Mouse (Mus musculus) embryonic facial prominence, embryonic 15.5 days (tissue): ENCODE data around the gene Galnt18. TPM values are rescaled to one million over a fixed set of nuclear protein-coding genes. Genes with fewer than 3 reads are reported as not detected.

Experiments
- ATAC-seq: fragments of 200-750 bp; cut with Nextera tagmentation; 2 replicates; pipeline ENCODE4 v1.8.0; 2017; ENCODE audit warnings: low read depth, moderate TSS enrichment; ENCODE audit not compliant: insufficient number of reproducible peaks, low FRiP score, low TSS enrichment
- H3K27ac ChIP-seq: fragments of 300-500 bp; sonication (generic); replicated peaks from 2 replicates; pipeline ENCODE4 v1.5.1; 2015; ENCODE audit warnings: mild to moderate bottlenecking, inconsistent platforms
- H3K27me3 ChIP-seq: fragments of 300-500 bp; sonication (generic); 2 replicates; pipeline ENCODE4 v1.6.1; 2015; ENCODE audit warnings: inconsistent platforms
- H3K36me3 ChIP-seq: fragments of 300-500 bp; sonication (generic); 2 replicates; pipeline ENCODE4 v1.6.1; 2015; ENCODE audit warnings: mild to moderate bottlenecking, inconsistent platforms
- H3K4me1 ChIP-seq: fragments of 300-500 bp; sonication (generic); 2 replicates; pipeline ENCODE4 v1.6.1; 2015; ENCODE audit warnings: inconsistent platforms
- H3K4me2 ChIP-seq: fragments of 300-500 bp; sonication (generic); replicated peaks from 2 replicates; pipeline ENCODE4 v1.6.1; 2015; ENCODE audit warnings: mild to moderate bottlenecking, inconsistent platforms
- H3K4me3 ChIP-seq: fragments of 300-500 bp; sonication (generic); replicated peaks from 2 replicates; pipeline ENCODE4 v1.5.1; 2015; ENCODE audit warnings: mild to moderate bottlenecking, inconsistent platforms
- H3K9ac ChIP-seq: fragments of 300-500 bp; sonication (generic); 2 replicates; pipeline ENCODE4 v1.6.1; 2015; ENCODE audit warnings: inconsistent platforms
- H3K9me3 ChIP-seq: fragments of 300-500 bp; sonication (generic); replicated peaks from 2 replicates; pipeline ENCODE4 v1.6.1; 2016; ENCODE audit warnings: inconsistent platforms
- WGBS: fragments of 180-500 bp; shearing (Covaris S2); methylation state at CpG from one replicate; pipeline ENCODE4 v1.1.7; 2015; 5-methylcytosine and 5-hydroxymethylcytosine counted together
- polyA plus RNA-seq: library from polyadenylated mRNA; unstranded; fragments of >200 nt; fragmentation: Nextera tagmentation; extraction: Ambion mirVana; gene quantifications from 2 replicates; pipeline ENCODE4 v1.2.1, GENCODE M21; 2015

Galnt18 gene
- 30.0 and 30.3 TPM in 2 replicates for polyA plus RNA-seq

- Histone ChIP-seq H3K9me3 (no peaks in the 10 kb centered on the region), H3K36me3 (no peaks in the 10 kb centered on the region), H3K4me2 (peak within 1 kb of the TSS; percentile 94), H3K27ac (peak within 1 kb of the TSS; percentile 36; the same call in 1 of the 2 replicates), H3K4me1 (peaks cover 27% of the 10 kb centered on the region), H3K27me3 (peaks cover 15% of the 10 kb centered on the region; the same call in 1 of the 2 replicates), H3K9ac (peak within 1 kb of the TSS; percentile 53), H3K4me3 (peak within 1 kb of the TSS; percentile 57)
- peak; percentile 95 for ATAC-seq
- WGBS = under 1% methylated on average over 52 of the region's 52 CpGs
These were observed at the start of gene Galnt18 for GRCm38 (mm10) chr7:111779504-111780242. Galnt18 (minus strand) TSS chr7:111779977.

- 81% methylated on average over 1 of the region's 1 CpGs for WGBS
- no peaks in the 10 kb centered on the region for H3K9me3 ChIP-seq
- H3K4me2 ChIP-seq = no peak overlapping the region
- no peak overlapping the region for H3K4me3 ChIP-seq
- H3K4me1 ChIP-seq = no peaks in the 10 kb centered on the region
- no peaks in the 10 kb centered on the region for H3K27me3 ChIP-seq
- H3K9ac ChIP-seq = no peak overlapping the region
- ATAC-seq = no peak
- no peaks in the 10 kb centered on the region for H3K36me3 ChIP-seq
- no peak overlapping the region for H3K27ac ChIP-seq
These were observed 47.6 kb upstream of the Galnt18 start for GRCm38 (mm10) chr7:111827337-111827736.

- no peaks in the 10 kb centered on the region for H3K27me3 ChIP-seq
- WGBS = 62% methylated on average over 1 of the region's 1 CpGs
- no peak for ATAC-seq
- no peak overlapping the region for H3K27ac ChIP-seq
- H3K36me3 ChIP-seq = no peaks in the 10 kb centered on the region
- H3K9me3 ChIP-seq = no peaks in the 10 kb centered on the region
- no peak overlapping the region for H3K4me2 ChIP-seq
- H3K4me1 ChIP-seq = no peaks in the 10 kb centered on the region
- no peak overlapping the region for H3K9ac ChIP-seq
- H3K4me3 ChIP-seq = no peak overlapping the region
These were observed 33.3 kb upstream of the Galnt18 start for GRCm38 (mm10) chr7:111813093-111813492.

- Histone ChIP-seq H3K4me1 (no peaks in the 10 kb centered on the region), H3K9ac (no peak overlapping the region), H3K27me3 (no peaks in the 10 kb centered on the region), H3K9me3 (no peaks in the 10 kb centered on the region), H3K36me3 (no peaks in the 10 kb centered on the region), H3K27ac (no peak overlapping the region), H3K4me3 (no peak overlapping the region), H3K4me2 (no peak overlapping the region)
- WGBS = 49% methylated on average over 2 of the region's 2 CpGs
- no peak for ATAC-seq
These were observed 31.3 kb upstream of the Galnt18 start for GRCm38 (mm10) chr7:111811036-111811435.

GRCm38 (mm10) chr7:111809796-111810195 is 30.0 kb upstream of the Galnt18 start:
- H3K9me3 ChIP-seq = no peaks in the 10 kb centered on the region
- no peak for ATAC-seq
- 61% methylated on average over 3 of the region's 3 CpGs for WGBS
- H3K27ac ChIP-seq = no peak overlapping the region
- H3K36me3 ChIP-seq = no peaks in the 10 kb centered on the region
- no peak overlapping the region for H3K4me2 ChIP-seq
- H3K27me3 ChIP-seq = no peaks in the 10 kb centered on the region
- no peak overlapping the region for H3K9ac ChIP-seq
- no peak overlapping the region for H3K4me3 ChIP-seq
- no peaks in the 10 kb centered on the region for H3K4me1 ChIP-seq

GRCm38 (mm10) chr7:111806083-111806482 is 26.3 kb upstream of the Galnt18 start:
- H3K27me3 ChIP-seq = no peaks in the 10 kb centered on the region
- H3K9me3 ChIP-seq = no peaks in the 10 kb centered on the region
- ATAC-seq = no peak
- H3K27ac ChIP-seq = no peak overlapping the region
- H3K4me2 ChIP-seq = no peak overlapping the region
- H3K4me3 ChIP-seq = no peak overlapping the region
- 0 out of 2 replicates have a peak, but pooled peaks cover 2% of the 10 kb centered on the region for H3K4me1 ChIP-seq
- H3K36me3 ChIP-seq = no peaks in the 10 kb centered on the region
- WGBS = 85% methylated on average over 1 of the region's 1 CpGs
- H3K9ac ChIP-seq = no peak overlapping the region

- H3K36me3 ChIP-seq = no peaks in the 10 kb centered on the region
- no peak overlapping the region for H3K27ac ChIP-seq
- ATAC-seq = no peak
- no peak overlapping the region for H3K4me2 ChIP-seq
- no peaks in the 10 kb centered on the region for H3K9me3 ChIP-seq
- no peaks in the 10 kb centered on the region for H3K27me3 ChIP-seq
- 91% methylated on average over 4 of the region's 4 CpGs for WGBS
- H3K4me3 ChIP-seq = no peak overlapping the region
- H3K4me1 ChIP-seq = 0 out of 2 replicates have a peak, but pooled peaks cover 6% of the 10 kb centered on the region
- H3K9ac ChIP-seq = no peak overlapping the region
These were observed 24.9 kb upstream of the Galnt18 start for GRCm38 (mm10) chr7:111804646-111805045.

GRCm38 (mm10) chr7:111800785-111801184 is 21.0 kb upstream of the Galnt18 start:
- H3K4me3 ChIP-seq = no peak overlapping the region
- no peaks in the 10 kb centered on the region for H3K9me3 ChIP-seq
- WGBS = 60% methylated on average over 5 of the region's 5 CpGs
- no peak overlapping the region for H3K27ac ChIP-seq
- no peak overlapping the region for H3K9ac ChIP-seq
- 0 out of 2 replicates have a peak, but pooled peaks cover 6% of the 10 kb centered on the region for H3K4me1 ChIP-seq
- H3K27me3 ChIP-seq = no peaks in the 10 kb centered on the region
- no peak overlapping the region for H3K4me2 ChIP-seq
- H3K36me3 ChIP-seq = no peaks in the 10 kb centered on the region
- no peak for ATAC-seq

GRCm38 (mm10) chr7:111800120-111800519 is 20.3 kb upstream of the Galnt18 start:
- no peaks in the 10 kb centered on the region for H3K9me3 ChIP-seq
- WGBS = 64% methylated on average over 5 of the region's 5 CpGs
- H3K4me2 ChIP-seq = no peak overlapping the region
- no peaks in the 10 kb centered on the region for H3K27me3 ChIP-seq
- H3K9ac ChIP-seq = no peak overlapping the region
- H3K27ac ChIP-seq = no peak overlapping the region
- no peak for ATAC-seq
- no peaks in the 10 kb centered on the region for H3K36me3 ChIP-seq
- no peak overlapping the region for H3K4me3 ChIP-seq
- 0 out of 2 replicates have a peak, but pooled peaks cover 6% of the 10 kb centered on the region for H3K4me1 ChIP-seq

- 83% methylated on average over 5 of the region's 5 CpGs for WGBS
- Histone ChIP-seq H3K4me3 (no peak overlapping the region), H3K27me3 (no peaks in the 10 kb centered on the region), H3K36me3 (no peaks in the 10 kb centered on the region), H3K9ac (no peak overlapping the region), H3K4me2 (no peak overlapping the region), H3K9me3 (no peaks in the 10 kb centered on the region), H3K4me1 (0 out of 2 replicates have a peak, but pooled peaks cover 6% of the 10 kb centered on the region), H3K27ac (no peak overlapping the region)
- no peak for ATAC-seq
These were observed 19.2 kb upstream of the Galnt18 start for GRCm38 (mm10) chr7:111799021-111799420.

GRCm38 (mm10) chr7:111797337-111798010 is 17.7 kb upstream of the Galnt18 start:
- Histone ChIP-seq H3K4me3 (no peak overlapping the region), H3K4me2 (no peak overlapping the region), H3K9me3 (no peaks in the 10 kb centered on the region), H3K4me1 (0 out of 2 replicates have a peak, but pooled peaks cover 6% of the 10 kb centered on the region), H3K36me3 (no peaks in the 10 kb centered on the region), H3K27me3 (no peaks in the 10 kb centered on the region), H3K27ac (no peak overlapping the region), H3K9ac (no peak overlapping the region)
- 83% methylated on average over 13 of the region's 13 CpGs for WGBS
- ATAC-seq = no peak
